Mouse (Mus musculus) stomach, postnatal 0 days (tissue): ENCODE results near the gene Dock4. TPM values are rescaled to one million over a fixed set of nuclear protein-coding genes. Genes with fewer than 3 reads are reported as not detected.

Experiments
- ATAC-seq: fragments of 200-750 bp; cut with Nextera tagmentation; 2 replicates; pipeline ENCODE4 v1.8.0; 2017; ENCODE audit not compliant: low FRiP score, low TSS enrichment
- DNase-seq: peaks from one replicate; pipeline ENCODE4 v3.0.0-alpha.2; 2016; ENCODE audit warnings: low spot score
- H3K27ac ChIP-seq: fragments of 300-500 bp; sonication (generic); replicated peaks from 2 replicates; pipeline ENCODE4 v1.5.1; 2014; ENCODE audit warnings: mild to moderate bottlenecking, control low read depth
- H3K27me3 ChIP-seq: fragments of 300-500 bp; sonication (generic); 2 replicates; pipeline ENCODE4 v1.6.1; 2014; ENCODE audit warnings: low read length; ENCODE audit not compliant: control insufficient read depth, insufficient read depth
- H3K36me3 ChIP-seq: fragments of 300-500 bp; sonication (generic); 2 replicates; pipeline ENCODE4 v1.6.1; 2014; ENCODE audit warnings: low read length, mixed read lengths; ENCODE audit not compliant: control insufficient read depth, insufficient read depth
- H3K4me1 ChIP-seq: fragments of 300-500 bp; sonication (generic); replicated peaks from 2 replicates; pipeline ENCODE4 v1.6.1; 2014; ENCODE audit warnings: antibody characterized with exemption; ENCODE audit not compliant: control insufficient read depth, insufficient read depth
- H3K4me2 ChIP-seq: fragments of 300-500 bp; sonication (generic); replicated peaks from 2 replicates; pipeline ENCODE4 v1.6.1; 2014; ENCODE audit warnings: low read depth, mild to moderate bottlenecking, control low read depth, moderate library complexity
- H3K4me3 ChIP-seq: fragments of 300-500 bp; sonication (generic); 2 replicates; pipeline ENCODE4 v1.5.1; 2014; ENCODE audit warnings: low read depth, low read length, control low read depth
- H3K9ac ChIP-seq: fragments of 300-500 bp; sonication (generic); 2 replicates; pipeline ENCODE4 v1.6.1; 2014; ENCODE audit warnings: mild to moderate bottlenecking, low read length, control low read depth, mixed read lengths
- H3K9me3 ChIP-seq: fragments of 300-500 bp; sonication (generic); 2 replicates; pipeline ENCODE4 v1.6.1; 2016; ENCODE audit warnings: low read length; ENCODE audit not compliant: control insufficient read depth
- CTCF ChIP-seq: IDR thresholded peaks from 2 replicates; pipeline ENCODE4 v1.5.1; 2016; ENCODE audit warnings: antibody characterized with exemption, low read depth, mild to moderate bottlenecking, moderate library complexity
- EP300 ChIP-seq: optimal IDR thresholded peaks from 2 replicates; pipeline ENCODE3; 2016; ENCODE audit warnings: antibody characterized with exemption
- WGBS: fragments of 180-500 bp; shearing (Covaris S2); extraction: QIAGEN DNeasy Blood & Tissue Kit; methylation state at CpG from one replicate; pipeline ENCODE4 v1.1.7; 2014; 5-methylcytosine and 5-hydroxymethylcytosine counted together
- polyA plus RNA-seq: library from polyadenylated mRNA; unstranded; fragments of >200 nt; fragmentation: Nextera tagmentation; extraction: Ambion mirVana; gene quantifications from 2 replicates; pipeline ENCODE4 v1.2.1, GENCODE M21; 2015

Gene Dock4
- polyA plus RNA-seq, 1 experiment from 2014 or later: 3.1 TPM

- Histone ChIP-seq H3K27ac (no peak overlapping the region), H3K9me3 (no peaks in the 10 kb centered on the region), H3K36me3 (no peaks in the 10 kb centered on the region), H3K27me3 (no peaks in the 10 kb centered on the region), H3K9ac (no peak overlapping the region; the same call in 1 of the 2 replicates), H3K4me1 (no peaks in the 10 kb centered on the region), H3K4me2 (no peak overlapping the region), H3K4me3 (no peak overlapping the region)
- no peak for ATAC-seq
- WGBS: 79% methylated on average over 6 of the region's 6 CpGs
- DNase-seq: no peak
- TF ChIP-seq EP300 (no peak), CTCF (no peak)
Measured at GRCm38 (mm10) chr12:40596441-40596840, 150.7 kb downstream of the Dock4 start.

DNA sequence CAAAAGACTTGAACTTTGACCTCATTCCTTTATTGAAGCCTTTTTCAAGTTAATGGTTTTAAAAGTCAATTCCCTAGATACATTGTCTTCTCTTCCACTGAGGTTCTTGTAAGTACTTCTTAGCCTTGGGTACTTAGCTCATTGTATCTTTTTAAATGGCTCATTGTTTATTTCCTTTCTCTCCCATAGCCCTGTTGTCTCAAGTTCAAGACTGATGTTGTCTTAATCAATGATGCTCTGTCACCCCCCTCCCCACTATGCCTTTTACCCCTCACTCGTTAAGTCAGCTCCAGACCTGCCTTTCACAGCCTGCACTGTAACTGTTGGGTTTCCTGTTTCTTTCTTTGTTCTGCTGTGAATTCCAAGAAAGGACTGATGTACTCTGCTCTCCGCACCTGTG is 154.2 kb downstream of the Dock4 start:
- Histone ChIP-seq H3K4me2 (no peak overlapping the region), H3K9me3 (no peaks in the 10 kb centered on the region), H3K4me1 (no peaks in the 10 kb centered on the region), H3K27me3 (no peaks in the 10 kb centered on the region), H3K36me3 (no peaks in the 10 kb centered on the region), H3K9ac (no peak overlapping the region), H3K4me3 (no peak overlapping the region), H3K27ac (no peak overlapping the region)
- TF ChIP-seq CTCF: no peak
- TF ChIP-seq EP300: no peak
- DNase-seq: no peak
- WGBS: 69% methylated on average over 2 of the region's 2 CpGs
- ATAC-seq: no peak

DNA sequence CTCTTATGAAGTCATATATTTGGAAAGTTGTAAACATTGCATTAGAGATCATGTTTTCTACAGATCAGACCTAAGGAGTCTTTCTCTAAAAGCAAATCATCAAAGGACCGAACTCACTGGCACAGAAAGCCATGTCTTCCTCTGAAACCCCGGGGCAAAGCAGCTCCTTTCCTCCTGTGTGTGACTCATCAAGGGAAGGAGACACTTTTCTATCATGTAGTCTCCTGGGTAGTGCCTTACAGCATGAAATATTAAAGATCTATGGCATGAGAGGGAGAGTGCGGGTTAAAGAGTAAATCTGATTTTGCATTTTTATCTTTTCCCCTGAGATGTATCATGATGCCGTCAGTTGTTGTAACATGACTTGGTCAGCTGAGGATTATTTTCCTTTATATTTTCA is 159.8 kb downstream of the Dock4 start:
- H3K27ac ChIP-seq: no peak overlapping the region
- TF ChIP-seq EP300 (no peak), CTCF (no peak)
- H3K4me3 ChIP-seq: no peak overlapping the region
- no peaks in the 10 kb centered on the region for H3K27me3 ChIP-seq
- ATAC-seq (no peak), DNase-seq (no peak)
- H3K4me1 ChIP-seq: no peaks in the 10 kb centered on the region
- no peak overlapping the region for H3K4me2 ChIP-seq
- H3K9ac ChIP-seq: no peak overlapping the region
- H3K9me3 ChIP-seq: no peaks in the 10 kb centered on the region
- no peaks in the 10 kb centered on the region for H3K36me3 ChIP-seq
- WGBS: 70% methylated on average over 4 of the region's 4 CpGs

DNA sequence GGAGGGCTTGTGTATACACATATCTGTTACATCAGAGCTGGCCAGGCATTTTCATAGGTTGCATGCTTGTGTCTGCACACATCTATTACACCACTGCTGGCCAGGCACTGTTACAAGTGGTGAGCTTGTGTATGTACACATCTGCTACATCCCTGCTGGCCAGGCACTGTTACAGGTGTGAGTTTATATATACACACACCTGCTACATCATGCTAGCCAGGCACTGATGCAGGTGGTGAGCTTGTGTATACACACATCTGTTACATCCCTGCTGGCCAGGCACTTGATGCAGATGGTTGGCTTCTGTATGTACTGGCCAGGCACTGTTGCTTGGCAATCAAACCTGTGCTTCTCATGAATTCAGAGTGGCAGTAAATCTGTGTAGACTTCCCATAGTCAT is 177.2 kb downstream of the Dock4 start:
- ATAC-seq (no peak), DNase-seq (no peak)

DNA sequence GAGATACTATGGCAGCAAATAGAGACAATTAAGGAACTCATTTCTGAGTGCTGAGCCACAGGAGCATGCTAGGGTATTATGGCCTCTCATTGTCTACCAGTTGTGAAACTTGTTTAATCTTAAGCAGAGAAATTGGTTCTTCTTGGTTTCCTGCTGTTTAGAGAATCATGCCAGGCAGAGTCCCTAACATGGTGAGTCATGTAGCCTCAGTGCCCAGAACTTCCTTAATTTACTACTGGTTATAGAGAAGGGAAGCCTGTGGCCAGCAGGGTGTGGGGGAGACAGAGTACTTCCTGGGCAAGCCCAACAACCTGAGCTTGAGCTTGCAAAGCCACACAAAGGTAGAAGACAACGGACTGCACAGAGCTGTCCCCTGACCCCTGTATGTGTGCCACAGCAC is 180.8 kb downstream of the Dock4 start:
- H3K4me1 ChIP-seq: no peaks in the 10 kb centered on the region
- DNase-seq (no peak), ATAC-seq (no peak)
- WGBS: 82% methylated on average over 1 of the region's 1 CpGs
- no peaks in the 10 kb centered on the region for H3K36me3 ChIP-seq
- H3K4me3 ChIP-seq: no peak overlapping the region
- TF ChIP-seq EP300: no peak
- H3K9ac ChIP-seq: no peak overlapping the region
- H3K4me2 ChIP-seq: no peak overlapping the region
- no peak overlapping the region for H3K27ac ChIP-seq
- no peaks in the 10 kb centered on the region for H3K9me3 ChIP-seq
- H3K27me3 ChIP-seq: no peaks in the 10 kb centered on the region

More for the DNA sequence above, 177.2 kb downstream of the Dock4 start:
- no peak overlapping the region for H3K4me2 ChIP-seq
- H3K27me3 ChIP-seq: no peaks in the 10 kb centered on the region
- no peaks in the 10 kb centered on the region for H3K36me3 ChIP-seq
- no peak overlapping the region for H3K27ac ChIP-seq
- H3K9ac ChIP-seq: no peak overlapping the region
- H3K9me3 ChIP-seq: no peaks in the 10 kb centered on the region
- no peak for TF ChIP-seq EP300
- no peak for TF ChIP-seq CTCF
- H3K4me3 ChIP-seq: no peak overlapping the region
- no peaks in the 10 kb centered on the region for H3K4me1 ChIP-seq

DNA sequence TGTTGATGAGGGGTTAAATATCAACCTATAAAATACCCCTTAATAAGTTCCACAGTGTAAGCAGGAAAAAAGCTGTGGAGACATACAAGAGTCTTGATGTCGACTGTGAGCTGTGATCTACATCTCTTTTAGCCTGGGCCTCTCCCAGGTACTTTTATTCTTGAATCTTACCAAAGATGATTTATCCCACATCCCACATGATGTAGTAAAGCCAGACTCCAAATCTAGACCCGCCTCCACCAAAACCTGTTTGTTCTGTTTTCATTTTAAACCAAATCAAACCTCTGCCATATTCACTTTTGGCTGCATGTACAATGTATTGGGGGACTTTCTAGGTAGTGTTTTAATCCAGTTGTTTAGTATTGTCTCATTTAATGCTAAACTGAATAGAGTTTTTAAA is 187.5 kb downstream of the Dock4 start:
- H3K4me3 ChIP-seq: no peak overlapping the region
- H3K4me2 ChIP-seq: no peak overlapping the region
- H3K27ac ChIP-seq: no peak overlapping the region
- no peaks in the 10 kb centered on the region for H3K4me1 ChIP-seq
- no peak for DNase-seq
- H3K27me3 ChIP-seq: no peaks in the 10 kb centered on the region
- 80% methylated on average over 2 of the region's 2 CpGs for WGBS
- TF ChIP-seq EP300: no peak
- TF ChIP-seq CTCF: no peak
- no peak for ATAC-seq
- no peaks in the 10 kb centered on the region for H3K36me3 ChIP-seq
- no peaks in the 10 kb centered on the region for H3K9me3 ChIP-seq
- no peak overlapping the region for H3K9ac ChIP-seq

DNA sequence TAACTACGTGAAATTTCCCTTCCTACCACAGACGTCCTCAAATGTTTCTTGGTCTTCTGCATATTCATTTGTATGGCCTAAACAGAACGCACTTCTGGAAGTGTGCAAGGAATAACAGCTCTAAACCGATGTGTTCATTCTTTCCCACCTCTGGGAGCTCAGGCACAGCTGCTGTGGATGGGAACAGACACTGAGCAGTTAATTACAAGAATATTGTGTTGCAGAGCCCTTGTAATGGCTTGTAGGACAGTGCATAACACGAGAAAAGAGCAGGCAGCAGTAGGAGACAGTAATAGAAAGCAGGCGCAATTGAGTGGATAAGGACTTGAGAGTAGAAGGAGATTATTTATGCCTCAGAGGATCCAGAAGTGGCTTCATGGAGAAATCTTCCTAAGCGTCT is 188.4 kb downstream of the Dock4 start:
- ATAC-seq: no peak

More for the DNA sequence above, 188.4 kb downstream of the Dock4 start:
- no peaks in the 10 kb centered on the region for H3K4me1 ChIP-seq
- no peak overlapping the region for H3K9ac ChIP-seq
- DNase-seq: no peak
- no peaks in the 10 kb centered on the region for H3K36me3 ChIP-seq
- H3K4me2 ChIP-seq: no peak overlapping the region
- no peak overlapping the region for H3K4me3 ChIP-seq
- 90% methylated on average over 7 of the region's 7 CpGs for WGBS
- TF ChIP-seq CTCF (no peak), EP300 (no peak)
- no peaks in the 10 kb centered on the region for H3K9me3 ChIP-seq
- H3K27me3 ChIP-seq: no peaks in the 10 kb centered on the region
- H3K27ac ChIP-seq: no peak overlapping the region
